Mouse (Mus musculus): ENCODE measurements around the gene Xirp1. TPM values are rescaled to one million over a fixed set of nuclear protein-coding genes. Genes with fewer than 3 reads are reported as not detected.

Gene Xirp1
- total and polyA plus RNA-seq, 3 experiments: not detected

- TF ChIP-seq ELF1 (IDR thresholded peaks at IDR 0.05; ENCODE audit: low read depth, low read length) (no peak), MAFK (IDR thresholded peaks at IDR 0.05; ENCODE audit: insufficient replicate concordance, low read length) (0 out of 2 replicates have a peak, but pooled peaks have one; percentile 54), CHD2 (IDR thresholded peaks at IDR 0.05; ENCODE audit: low read length) (no peak), MAX (IDR thresholded peaks at IDR 0.05; ENCODE audit: low read length) (0 out of 2 replicates have a peak, but pooled peaks have one; percentile 11), RAD21 (IDR thresholded peaks at IDR 0.05; ENCODE audit: low read depth, low read length) (no peak; the same call in none of the 2 replicates), CTCF (conservative IDR thresholded peaks at IDR 0.05 in 1 of 2, IDR thresholded peaks at IDR 0.05 in 1 of 2; ENCODE audit: low read depth in 2 of 2, low read length in 2 of 2) (no peak), ZMIZ1 (IDR thresholded peaks at IDR 0.05; ENCODE audit: low read depth, low read length) (no peak), ETS1 (conservative IDR thresholded peaks at IDR 0.05; ENCODE audit: low read depth, low read length) (peak; percentile 72), IRF4 (IDR thresholded peaks at IDR 0.05; ENCODE audit: low read depth, low read length) (peak; percentile 79), BHLHE40 (IDR thresholded peaks at IDR 0.05; ENCODE audit: low read depth, low read length) (peak; percentile 56), RCOR1 (conservative IDR thresholded peaks at IDR 0.05; ENCODE audit: low read depth, low read length) (no peak), UBTF (IDR thresholded peaks at IDR 0.05; ENCODE audit: low read depth, low read length) (no peak)
Observed at GRCm38 (mm10) chr9:119996080-119996479, 27.3 kb downstream of the Xirp1 start (continued).

- no peak overlapping the region for H3K4me2 ChIP-seq (ENCODE audit: insufficient read depth, low read depth, poor library complexity, severe bottlenecking)
- H3K9ac ChIP-seq (ENCODE audit: insufficient read depth, low read depth): no peak overlapping the region
- TF ChIP-seq MAFK (IDR thresholded peaks at IDR 0.05; ENCODE audit: insufficient replicate concordance, low read length): peak; percentile 65; the same call in 1 of the 2 replicates
- no peak for TF ChIP-seq POLR2AphosphoS2 (IDR thresholded peaks at IDR 0.05; ENCODE audit: low read depth, low read length)
- 0 out of 2 replicates have a peak, but pooled peaks have one; percentile 13 for TF ChIP-seq ETS1 (conservative IDR thresholded peaks at IDR 0.05; ENCODE audit: low read depth, low read length)
- peak; percentile 82 for TF ChIP-seq BHLHE40 (IDR thresholded peaks at IDR 0.05; ENCODE audit: low read depth, low read length)
- peaks cover 4% of the 10 kb centered on the region for H3K27me3 ChIP-seq (replicated peaks)
- dilution Hi-C loops (cut with MboI; ENCODE audit: extremely low pct_ligation_motif_present, extremely low pct_unique_long_range_greater_than_20kb, low sequenced_read_pairs) (no loop called here), in situ Hi-C loops (cut with MboI; ENCODE audit: low pct_ligation_motif_present, low pct_unique_long_range_greater_than_20kb, low sequenced_read_pairs) (no loop called here)
- DNase-seq (ENCODE audit: extremely low read depth): no peak
- H3K79me2 ChIP-seq (replicated peaks; ENCODE audit: control insufficient read depth, extremely low read depth, insufficient read depth, poor library complexity, severe bottlenecking): no peaks in the 10 kb centered on the region
- peaks cover 4% of the 10 kb centered on the region for H3K9me3 ChIP-seq (replicated peaks; ENCODE audit: low read length)
- no peaks in the 10 kb centered on the region for H3K36me3 ChIP-seq (replicated peaks in 1 of 2; ENCODE audit: control insufficient read depth in 1 of 2, insufficient read depth in 1 of 2, low read length in 1 of 2)
- H3K4me1 ChIP-seq (ENCODE audit: control insufficient read depth in 1 of 2, insufficient read depth in 2 of 2): peaks cover 21 to 31% of the 10 kb centered on the region in 2 experiments
- H3K4me3 ChIP-seq (replicated peaks in 1 of 3; ENCODE audit: low read depth in 2 of 3, low read length in 2 of 3, poor library complexity in 1 of 3): no peak overlapping the region
- H3K27ac ChIP-seq (ENCODE audit: insufficient read depth, low read depth): 0 out of 2 replicates have a peak overlapping the region, but pooled peaks have one; percentile 2
Observed at GRCm38 (mm10) chr9:119994207-119994606, 29.2 kb downstream of the Xirp1 start.

- Histone ChIP-seq H3K9me3 (replicated peaks; ENCODE audit: low read length) (peaks cover 4% of the 10 kb centered on the region), H3K27me3 (replicated peaks) (no peaks in the 10 kb centered on the region), H3K4me2 (ENCODE audit: insufficient read depth, low read depth, poor library complexity, severe bottlenecking) (no peak overlapping the region), H3K36me3 (replicated peaks in 1 of 2; ENCODE audit: control insufficient read depth in 1 of 2, insufficient read depth in 1 of 2, low read length in 1 of 2) (no peaks in the 10 kb centered on the region), H3K27ac (ENCODE audit: insufficient read depth, low read depth) (no peak overlapping the region), H3K79me2 (replicated peaks; ENCODE audit: control insufficient read depth, extremely low read depth, insufficient read depth, poor library complexity, severe bottlenecking) (no peaks in the 10 kb centered on the region), H3K4me3 (replicated peaks in 1 of 3; ENCODE audit: low read depth in 2 of 3, low read length in 2 of 3, poor library complexity in 1 of 3) (no peak overlapping the region), H3K4me1 (ENCODE audit: control insufficient read depth in 1 of 2, insufficient read depth in 2 of 2) (peaks cover 21 to 34% of the 10 kb centered on the region in 2 experiments), H3K9ac (ENCODE audit: insufficient read depth, low read depth) (no peak overlapping the region)
- dilution Hi-C loops (cut with MboI; ENCODE audit: extremely low pct_ligation_motif_present, extremely low pct_unique_long_range_greater_than_20kb, low sequenced_read_pairs): no loop called here
- TF ChIP-seq E2F4 (IDR thresholded peaks at IDR 0.05; ENCODE audit: insufficient replicate concordance, low read depth, low read length) (no peak), CTCF (conservative IDR thresholded peaks at IDR 0.05 in 1 of 2, IDR thresholded peaks at IDR 0.05 in 1 of 2; ENCODE audit: low read depth in 2 of 2, low read length in 2 of 2) (no peak), BHLHE40 (IDR thresholded peaks at IDR 0.05; ENCODE audit: low read depth, low read length) (no peak), ELF1 (IDR thresholded peaks at IDR 0.05; ENCODE audit: low read depth, low read length) (no peak), SIN3A (IDR thresholded peaks at IDR 0.05; ENCODE audit: low read length) (no peak), TCF12 (IDR thresholded peaks at IDR 0.05; ENCODE audit: low read depth, low read length) (no peak), MAFK (IDR thresholded peaks at IDR 0.05; ENCODE audit: insufficient replicate concordance, low read length) (no peak), MAZ (IDR thresholded peaks at IDR 0.05; ENCODE audit: low read depth, low read length) (no peak), ZMIZ1 (IDR thresholded peaks at IDR 0.05; ENCODE audit: low read depth, low read length) (no peak)
- in situ Hi-C loops (cut with MboI; ENCODE audit: low pct_ligation_motif_present, low pct_unique_long_range_greater_than_20kb, low sequenced_read_pairs): no loop called here
- DNase-seq (ENCODE audit: extremely low read depth): no peak
Observed at GRCm38 (mm10) chr9:119993092-119993844, 30.1 kb downstream of the Xirp1 start.
